Mouse (Mus musculus) frontal cortex, postnatal 25 days (tissue): ENCODE results near the gene Rpl15.
"Not testable (repeated sequence)": the region's sequence is repeated elsewhere in the genome, so short reads cannot be mapped to it uniquely, and the experiment has no call there.

ENCODE experiments used
- DNase-seq, 2 experiments: peaks; one replicate each; pipeline ENCODE4 v3.0.0; 2022; ENCODE audit warnings: low spot score in 2 of 2

The Rpl15 gene

DNA sequence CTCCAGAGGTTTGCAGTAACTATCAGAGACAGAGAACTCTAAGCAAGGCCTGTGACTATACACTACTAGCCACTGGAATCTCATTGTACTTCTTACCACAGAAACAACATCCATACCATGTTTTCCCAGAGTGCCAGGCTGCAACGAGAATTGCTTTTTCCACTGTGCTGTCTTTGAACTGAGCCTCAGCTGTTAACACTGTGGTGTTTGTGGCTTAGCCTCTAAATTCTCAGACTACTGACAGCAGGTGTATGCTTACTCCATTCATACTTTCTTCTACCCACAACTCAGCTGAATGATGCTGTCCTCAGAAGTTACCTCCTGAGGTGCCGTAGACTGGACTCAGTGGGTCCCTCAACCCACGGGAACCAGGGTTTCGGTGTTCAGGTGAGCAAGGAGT is 29.4 kb downstream of the Rpl15 start:
- DNase-seq, result no peak

GRCm38 (mm10) chr14:18240132-18240531 is 31.1 kb downstream of the Rpl15 start:
- no peak for DNase-seq

DNA sequence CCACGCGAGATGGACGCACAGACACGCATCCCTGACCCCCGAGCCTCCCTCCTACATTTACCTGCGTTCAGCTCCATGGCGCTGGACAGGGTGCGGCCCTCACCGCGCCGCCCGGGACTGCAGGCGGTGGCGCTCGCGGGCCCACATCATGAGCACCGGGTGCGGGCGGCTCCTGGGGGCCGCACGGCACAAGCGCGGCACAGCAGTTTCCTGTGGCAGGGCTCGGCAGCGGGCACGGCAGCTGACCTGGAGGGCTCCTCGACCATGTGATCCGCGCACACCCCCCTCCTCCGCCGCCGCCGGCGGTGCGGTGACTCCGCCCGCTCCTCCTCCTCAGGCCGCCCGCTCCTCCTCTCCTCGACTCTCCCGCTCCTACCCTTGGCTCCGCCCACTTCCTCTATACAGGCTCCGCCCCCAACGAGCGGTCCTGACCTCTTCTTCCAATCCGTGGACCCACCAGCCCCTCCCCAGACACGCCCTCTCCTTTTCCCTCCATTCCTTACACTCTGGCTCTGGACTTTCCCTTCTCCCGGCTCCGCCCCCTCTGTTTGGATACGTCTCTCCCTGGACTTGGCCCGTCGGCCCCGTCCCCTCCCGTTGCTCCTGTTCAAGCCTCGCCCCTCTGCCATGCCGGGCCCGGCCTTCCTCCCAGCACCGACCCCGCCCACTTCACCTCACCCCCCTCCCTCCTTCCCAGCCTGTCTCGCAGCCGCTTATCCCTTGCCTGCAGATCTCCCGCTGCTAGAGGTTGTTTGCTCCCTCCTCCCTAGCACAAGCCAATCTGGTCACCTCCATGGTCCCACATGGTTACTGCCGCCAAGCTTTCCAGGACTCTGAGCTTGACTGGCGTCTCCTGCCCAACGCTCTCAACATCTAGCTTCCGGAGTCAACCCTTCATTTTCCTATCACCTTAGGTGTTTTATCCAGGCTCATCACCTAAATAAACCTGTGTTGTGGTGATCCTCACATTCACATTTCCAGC is 32.1 kb downstream of the Rpl15 start, which contains the start of gene Nr1d2:
TSS of gene Nr1d2 (minus strand) at position 378 of the 982 bp plus-strand sequence.
- DNase-seq, result peak; percentile 92 to 93

DNA sequence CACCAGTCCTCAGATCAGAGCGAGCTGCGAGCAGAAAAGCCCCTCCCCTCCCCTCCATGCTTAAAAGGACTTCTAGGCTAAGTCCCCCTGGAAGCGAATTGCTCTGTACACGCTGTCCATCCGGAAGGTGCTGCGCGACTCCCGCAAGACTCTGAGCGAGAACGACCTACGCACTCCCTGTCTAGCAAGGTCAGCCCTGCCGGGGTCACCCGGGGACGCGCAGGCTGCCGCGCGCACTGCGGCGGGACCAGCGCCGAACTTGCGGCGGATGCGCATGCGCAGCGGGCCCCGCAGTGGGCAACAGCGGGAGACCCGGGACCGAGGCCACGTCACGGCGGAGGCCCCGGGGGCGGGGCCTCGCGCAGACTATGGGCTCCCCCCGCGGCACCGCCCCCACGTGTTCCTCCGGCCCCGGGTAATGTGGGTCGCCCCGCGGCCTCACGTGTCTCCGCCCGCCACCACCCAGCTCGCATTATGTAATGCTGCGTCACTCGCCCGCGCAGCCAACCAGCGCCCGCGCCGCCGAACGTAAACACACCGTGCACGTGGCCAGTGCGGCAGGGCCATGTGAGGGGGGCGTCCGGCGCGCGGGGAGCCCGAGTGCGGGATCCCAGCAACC is 33.0 kb downstream of the Rpl15 start:
- peak; percentile 99 for DNase-seq

DNA sequence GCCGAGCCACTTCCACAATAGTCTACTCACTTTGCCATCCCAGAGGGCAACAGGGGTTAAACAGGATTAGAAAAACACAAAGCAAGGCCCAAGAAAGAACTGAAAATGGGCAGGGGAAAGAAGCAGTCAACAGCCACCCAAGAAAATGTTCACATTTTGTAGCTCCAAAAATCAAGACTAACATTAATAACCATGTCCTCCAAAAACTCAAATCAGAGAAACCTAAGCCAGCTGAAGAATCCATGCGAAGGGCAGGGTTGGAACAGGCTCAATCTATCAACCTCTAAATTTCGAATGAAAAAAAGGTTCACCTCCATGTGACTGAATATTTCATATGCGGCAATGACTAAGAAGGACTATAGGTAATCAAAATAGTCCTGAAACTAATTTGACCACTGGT is 33.8 kb downstream of the Rpl15 start:
- DNase-seq, result no peak

GRCm38 (mm10) chr14:18236496-18237235 is 34.5 kb downstream of the Rpl15 start:
- DNase-seq, result not testable (repeated sequence)

- no peak for DNase-seq
Observed at GRCm38 (mm10) chr14:18233981-18234960, 36.9 kb downstream of the Rpl15 start.

- DNase-seq, result no peak
Observed at GRCm38 (mm10) chr14:18233076-18233475, 38.1 kb downstream of the Rpl15 start.

DNA sequence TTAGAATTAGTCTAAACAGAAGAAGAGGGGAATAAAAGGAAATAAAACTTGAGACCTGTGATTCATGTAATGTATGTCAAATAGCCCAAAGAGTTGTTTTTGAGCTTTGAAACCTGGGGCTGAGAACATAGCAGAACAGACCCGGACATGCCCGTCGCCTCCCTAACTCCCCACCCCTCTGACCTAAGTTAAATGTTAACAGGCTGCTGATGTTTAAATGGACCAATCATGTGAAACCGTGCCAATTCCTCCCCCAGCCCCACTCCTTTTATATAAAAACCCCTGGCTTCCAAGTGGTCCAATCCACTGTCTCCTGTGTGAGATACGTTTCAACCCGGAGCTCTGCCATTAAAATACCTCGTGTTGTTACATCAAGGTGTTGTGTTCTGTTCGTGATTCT is 39.3 kb downstream of the Rpl15 start:
- DNase-seq, result not testable (repeated sequence)

DNA sequence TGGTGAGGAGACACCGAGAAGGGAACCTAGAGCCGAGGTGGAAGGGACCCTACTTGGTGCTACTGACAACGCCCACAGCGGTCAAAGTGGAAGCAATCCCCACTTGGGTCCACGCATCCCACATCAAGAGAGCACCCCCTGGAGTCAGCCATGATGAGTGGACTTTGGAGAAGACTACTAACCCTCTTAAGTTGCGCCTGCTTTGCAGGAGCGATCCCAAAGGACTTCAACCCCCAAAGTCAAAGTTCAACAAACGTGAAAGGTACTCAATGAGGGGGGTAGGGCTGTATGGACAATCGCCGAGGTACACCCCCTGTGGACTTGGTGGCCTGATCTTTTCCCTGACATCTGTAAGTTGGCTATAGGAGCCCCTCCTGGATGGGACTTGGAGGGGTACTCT is 41.4 kb downstream of the Rpl15 start:
- DNase-seq, result not testable (repeated sequence)

DNA sequence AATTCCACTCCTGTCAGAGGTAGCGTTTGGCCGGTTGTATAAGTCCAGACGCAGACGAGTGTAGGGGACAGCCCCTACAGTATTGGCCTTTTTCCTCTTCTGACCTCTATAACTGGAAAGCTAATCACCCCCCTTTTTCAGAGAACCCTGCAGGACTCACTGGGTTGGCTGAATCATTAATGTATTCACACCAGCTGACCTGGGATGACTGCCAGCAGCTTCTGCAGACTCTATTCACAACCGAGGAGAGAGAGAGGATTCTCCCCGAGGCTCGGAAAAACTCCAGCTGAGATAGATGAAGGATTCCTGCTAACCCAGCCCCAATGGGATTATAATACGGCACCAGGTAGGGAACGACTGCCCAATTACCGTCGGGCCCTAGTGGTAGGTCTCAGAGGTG is 45.0 kb downstream of the Rpl15 start:
- not testable (repeated sequence) for DNase-seq

GRCm38 (mm10) chr14:18225431-18225830 is 45.8 kb downstream of the Rpl15 start:
- DNase-seq, result not testable (repeated sequence)

DNA sequence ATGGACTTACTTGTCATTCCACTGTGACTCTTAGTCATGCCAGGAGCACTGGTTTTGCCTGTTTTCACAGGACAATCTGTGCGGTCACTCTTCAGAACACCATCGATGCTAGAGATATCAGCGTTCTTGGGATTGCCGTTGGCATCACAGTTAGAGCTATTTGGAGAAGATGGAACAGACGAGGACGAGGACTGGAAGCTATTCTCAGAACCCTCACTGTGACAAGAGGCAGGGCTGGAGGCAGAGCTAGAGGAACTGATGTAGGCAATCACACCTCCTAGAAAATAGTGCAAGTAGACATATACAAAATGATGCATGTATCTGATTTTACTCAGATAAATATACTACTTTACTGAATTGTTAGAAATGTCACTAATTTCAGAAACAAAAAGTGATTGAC is 49.2 kb downstream of the Rpl15 start:
- no peak for DNase-seq
